Mouse (Mus musculus) erythroblast, embryonic 14.5 days (primary cell): Measurements from ENCODE around the gene Wipi2.

Experiments
- GATA1 ChIP-seq: IDR thresholded peaks from 2 replicates; pipeline ENCODE4 v1.6.1; 2012; ENCODE audit warnings: low read length, inconsistent platforms, mixed read lengths
- TAL1 ChIP-seq: IDR thresholded peaks from 3 replicates; pipeline ENCODE4 v1.6.1; 2012; ENCODE audit warnings: low read length, inconsistent platforms, mixed read lengths

DNA sequence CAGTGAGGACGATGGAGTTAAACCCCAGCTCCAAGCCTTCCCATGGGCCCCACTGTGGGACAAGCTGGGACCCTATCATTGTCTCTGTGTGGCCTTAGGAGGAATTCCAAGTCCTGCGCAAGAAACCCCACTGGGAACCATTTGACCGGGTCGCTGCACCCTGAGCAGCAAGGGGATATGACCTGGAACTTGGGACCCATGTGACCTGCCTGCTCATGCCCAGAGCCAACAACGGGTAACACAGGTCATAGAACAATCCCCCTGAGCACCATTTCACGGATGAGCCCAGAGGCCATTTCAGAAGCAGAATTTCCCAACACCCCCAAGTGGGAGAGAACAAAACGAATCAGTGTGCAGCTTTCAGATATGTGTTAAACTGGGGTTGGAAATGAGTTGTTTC, 23.1 kb upstream of the Wipi2 start:
- TF ChIP-seq GATA1 (no peak), TAL1 (no peak)
